ENCODE assay signal across 9 mouse cellular contexts in genomic region chr5:67215121-67216030, GRCm38 (mm10). TPM values are rescaled to one million over a fixed set of nuclear protein-coding genes. Genes with fewer than 3 reads are reported as not detected.
DNase-seq lines count a peak whose midpoint lies in the region; ATAC-seq and TF ChIP-seq lines count a peak whose summit lies in the region.
"Had no signal": no experiment of that assay in that cellular context is flagged by ENCODE, and none has a peak within 500 bp of the region (broad histone marks: within the 10 kb centered on the region; RNA-seq: fewer than 3 reads in every experiment).

No protein-coding gene starts in this region.

- H3K27ac ChIP-seq in heart, postnatal 0 days (ENCODE audit: low read depth), result no peak overlapping the region
- H3K27ac ChIP-seq in embryonic facial prominence, embryonic 12.5 days, result no peak overlapping the region
- H3K27ac ChIP-seq in hindbrain, embryonic 14.5 days, result peak overlapping the region; percentile 36; the same call in 1 of the 2 replicates
- H3K27ac ChIP-seq in neural tube, embryonic 11.5 days (ENCODE audit: low read depth, low read length), result no peak overlapping the region
- H3K27ac ChIP-seq: liver, embryonic 15.5 days had no signal

- peaks cover 84% of the 10 kb centered on the region for H3K27me3 ChIP-seq in heart, postnatal 0 days (ENCODE audit: control insufficient read depth, insufficient read depth, low read length)
- H3K27me3 ChIP-seq in embryonic facial prominence, embryonic 12.5 days, result peaks cover 85% of the 10 kb centered on the region
- H3K27me3 ChIP-seq in hindbrain, embryonic 14.5 days (ENCODE audit: control insufficient read depth, insufficient read depth, low read length), result peaks cover 96% of the 10 kb centered on the region
- H3K27me3 ChIP-seq in neural tube, embryonic 11.5 days (ENCODE audit: control insufficient read depth, insufficient read depth, low read length), result peaks cover 88% of the 10 kb centered on the region

- no peak overlapping the region for H3K4me2 ChIP-seq in heart, postnatal 0 days (ENCODE audit: low read depth, low read length)
- peak overlapping the region; percentile 38 for H3K4me2 ChIP-seq in embryonic facial prominence, embryonic 12.5 days (replicated peaks)
- peak overlapping the region; percentile 39 for H3K4me2 ChIP-seq in hindbrain, embryonic 14.5 days (replicated peaks)
- H3K4me2 ChIP-seq in neural tube, embryonic 11.5 days (ENCODE audit: low read depth), result peak overlapping the region; percentile 39; the same call in 1 of the 2 replicates
- H3K4me2 ChIP-seq: liver, embryonic 15.5 days had no signal

- no peak for ATAC-seq in heart, postnatal 0 days (ENCODE audit: insufficient read depth, low read depth)
- ATAC-seq in embryonic facial prominence, embryonic 12.5 days (ENCODE audit: insufficient number of reproducible peaks, insufficient read depth, low FRiP score, low TSS enrichment), result no peak
- ATAC-seq in hindbrain, embryonic 14.5 days (ENCODE audit: low FRiP score), result peak; percentile 56; the same call in 1 of the 2 replicates
- no peak for ATAC-seq in neural tube, embryonic 11.5 days (ENCODE audit: insufficient read depth, low FRiP score, low TSS enrichment)
- no peak for ATAC-seq in erythroblast, adult 5-6 weeks (replicated peaks; ENCODE audit: low FRiP score, poor library complexity, severe bottlenecking)

- H3K9me3 ChIP-seq in heart, postnatal 0 days (replicated peaks; ENCODE audit: control insufficient read depth, low read length), result 0 out of 2 replicates have a peak, but pooled peaks cover 4% of the 10 kb centered on the region
- H3K9me3 ChIP-seq in embryonic facial prominence, embryonic 12.5 days, result no peaks in the 10 kb centered on the region
- no peaks in the 10 kb centered on the region for H3K9me3 ChIP-seq in hindbrain, embryonic 14.5 days (ENCODE audit: control insufficient read depth, low read length)
- no peaks in the 10 kb centered on the region; the same call in 1 of the 2 replicates for H3K9me3 ChIP-seq in neural tube, embryonic 11.5 days (ENCODE audit: control insufficient read depth, low read length)
- H3K9me3 ChIP-seq: liver, embryonic 15.5 days had no signal

- H3K4me1 ChIP-seq in heart, postnatal 0 days (ENCODE audit: control insufficient read depth, insufficient read depth), result no peaks in the 10 kb centered on the region
- peaks cover 7% of the 10 kb centered on the region for H3K4me1 ChIP-seq in embryonic facial prominence, embryonic 12.5 days
- peaks cover 9% of the 10 kb centered on the region for H3K4me1 ChIP-seq in hindbrain, embryonic 14.5 days (replicated peaks; ENCODE audit: control insufficient read depth, insufficient read depth, low read length)
- peaks cover 15% of the 10 kb centered on the region for H3K4me1 ChIP-seq in neural tube, embryonic 11.5 days (ENCODE audit: control insufficient read depth, insufficient read depth, low read length)
- H3K4me1 ChIP-seq: liver, embryonic 15.5 days had no signal

- no peak for TF ChIP-seq EP300 in heart, postnatal 0 days (IDR thresholded peaks at IDR 0.05; ENCODE audit: low read depth)

- H3K36me3 ChIP-seq in heart, postnatal 0 days (replicated peaks; ENCODE audit: control insufficient read depth, insufficient read depth, low read length), result no peaks in the 10 kb centered on the region
- no peaks in the 10 kb centered on the region for H3K36me3 ChIP-seq in embryonic facial prominence, embryonic 12.5 days
- no peaks in the 10 kb centered on the region for H3K36me3 ChIP-seq in hindbrain, embryonic 14.5 days (replicated peaks; ENCODE audit: control insufficient read depth, insufficient read depth)
- no peaks in the 10 kb centered on the region for H3K36me3 ChIP-seq in neural tube, embryonic 11.5 days (ENCODE audit: control insufficient read depth, insufficient read depth, low read length)
- H3K36me3 ChIP-seq: liver, embryonic 15.5 days had no signal

- WGBS in heart, postnatal 0 days, result 4% methylated on average over 28 of the region's 28 CpGs
- 1% methylated on average over 28 of the region's 28 CpGs for WGBS in embryonic facial prominence, embryonic 12.5 days
- 1% methylated on average over 28 of the region's 28 CpGs for WGBS in hindbrain, embryonic 14.5 days
- under 1% methylated on average over 28 of the region's 28 CpGs for WGBS in neural tube, embryonic 11.5 days

- DNase-seq in heart, postnatal 0 days (ENCODE audit: low spot score), result no peak
- DNase-seq in heart, postnatal 4 days, result no peak
- DNase-seq in hindbrain, embryonic 14.5 days (ENCODE audit: low spot score), result no peak
- DNase-seq in neural tube, embryonic 11.5 days (ENCODE audit: low spot score), result peak; percentile 45
- no peak for DNase-seq in left cerebral cortex, adult 9 months (ENCODE audit: low spot score in 2 of 2)
- no peak for DNase-seq in adrenal gland, adult 8-10 months

- 0 out of 2 replicates have a peak overlapping the region, but pooled peaks have one; percentile 2 for H3K4me3 ChIP-seq in heart, postnatal 0 days (ENCODE audit: low read depth, low read length)
- peak overlapping the region; percentile 21; the same call in 1 of the 2 replicates for H3K4me3 ChIP-seq in embryonic facial prominence, embryonic 12.5 days
- H3K4me3 ChIP-seq in hindbrain, embryonic 14.5 days (replicated peaks; ENCODE audit: low read length), result peak overlapping the region; percentile 8; the same call in 1 of the 2 replicates
- no peak overlapping the region for H3K4me3 ChIP-seq in neural tube, embryonic 11.5 days (ENCODE audit: low read depth, low read length)
- H3K4me3 ChIP-seq: liver, embryonic 15.5 days had no signal

- H3K9ac ChIP-seq in heart, postnatal 0 days (replicated peaks; ENCODE audit: low read depth, low read length), result no peak overlapping the region
- no peak overlapping the region for H3K9ac ChIP-seq in embryonic facial prominence, embryonic 12.5 days
- no peak overlapping the region for H3K9ac ChIP-seq in hindbrain, embryonic 14.5 days
- H3K9ac ChIP-seq in neural tube, embryonic 11.5 days (ENCODE audit: low read length), result no peak overlapping the region
- H3K9ac ChIP-seq: liver, embryonic 15.5 days had no signal

- TF ChIP-seq CTCF in heart, postnatal 0 days (IDR thresholded peaks at IDR 0.05; ENCODE audit: low read depth), result no peak

RNA-seq across cellular contexts. Expression of gene Tmem33, which starts 45.0 kb away (rescaled TPM):
- 24.9 and 50.3 TPM in 2 replicates for total RNA-seq in heart, postnatal 0 days (2014; rRNA removed; ENCODE audit: low replicate concordance)
- 42.7 and 50.0 TPM in 2 replicates for polyA plus RNA-seq in heart, postnatal 0 days (2015; fragmentation: Nextera tagmentation; extraction: Ambion mirVana)
- 10 to 100 TPM; 37.4 to 38.4 TPM for total RNA-seq in heart, postnatal 4 days (2021)
- 81.0 and 81.7 TPM in 2 replicates for polyA plus RNA-seq in embryonic facial prominence, embryonic 12.5 days (2016; fragmentation: Nextera tagmentation; extraction: Ambion mirVana)
- 72.6 and 80.7 TPM in 2 replicates for polyA plus RNA-seq in hindbrain, embryonic 14.5 days (2014; fragmentation: Nextera tagmentation; extraction: Ambion mirVana)
- polyA plus RNA-seq in neural tube, embryonic 11.5 days (2014; fragmentation: Nextera tagmentation; extraction: Ambion mirVana), result 101 and 104 TPM in 2 replicates
- 100 to 1,000 TPM in 2 of 4 experiments, 10 to 100 TPM in 2; 90.4 to 172 (median 116) TPM for total RNA-seq in adrenal gland, adult 8-10 months (2022)
- 147 and 164 TPM in 2 replicates for total RNA-seq in erythroblast, adult 5-6 weeks (2015; ENCODE audit: low replicate concordance)
- 80.3 and 89.9 TPM in 2 replicates for total RNA-seq in erythroblast, adult 5-6 weeks (2017; ENCODE audit: low replicate concordance)
